Mouse (Mus musculus) lung, postnatal 10 days (tissue): ENCODE data around the gene Chil1.

ENCODE experiments used
- DNase-seq: peaks from one replicate; pipeline ENCODE4 v3.0.0; 2021

Gene Chil1

GRCm38 (mm10) chr1:134173081-134173480 lies 8.9 kb upstream of the Chil1 start:
- DNase-seq = no peak

GRCm38 (mm10) chr1:134177976-134178375 lies 4.0 kb upstream of the Chil1 start:
- no peak for DNase-seq

- no peak for DNase-seq
Measured at GRCm38 (mm10) chr1:134184089-134184488, 2.1 kb downstream of the Chil1 start.

GRCm38 (mm10) chr1:134188217-134188616 lies 6.2 kb downstream of the Chil1 start:
- no peak for DNase-seq

- peak; percentile 71 for DNase-seq
Measured at GRCm38 (mm10) chr1:134188989-134189729, 7.2 kb downstream of the Chil1 start.

- no peak for DNase-seq
Measured at GRCm38 (mm10) chr1:134191192-134191591, 9.2 kb downstream of the Chil1 start.

GRCm38 (mm10) chr1:134192024-134192423 lies 10.0 kb downstream of the Chil1 start:
- no peak for DNase-seq

GRCm38 (mm10) chr1:134193126-134193525 lies 11.2 kb downstream of the Chil1 start, which contains the start of gene Mybph:
TSS of gene Mybph (plus strand) at chr1:134193448.
- DNase-seq = no peak

- DNase-seq = no peak
Measured at GRCm38 (mm10) chr1:134193674-134194197, 11.8 kb downstream of the Chil1 start.

GRCm38 (mm10) chr1:134194298-134195022 lies 12.5 kb downstream of the Chil1 start:
- no peak for DNase-seq

- DNase-seq = no peak
Measured at GRCm38 (mm10) chr1:134195117-134195516, 13.1 kb downstream of the Chil1 start.

- DNase-seq = peak; percentile 25
Measured at GRCm38 (mm10) chr1:134195571-134195970, 13.6 kb downstream of the Chil1 start.

GRCm38 (mm10) chr1:134195979-134196378 lies 14.0 kb downstream of the Chil1 start:
- DNase-seq = peak; percentile 51

- peak; percentile 82 for DNase-seq
Measured at GRCm38 (mm10) chr1:134196386-134196785, 14.4 kb downstream of the Chil1 start.

GRCm38 (mm10) chr1:134197325-134197982 lies 15.5 kb downstream of the Chil1 start:
- DNase-seq = no peak

GRCm38 (mm10) chr1:134198197-134198995 lies 16.4 kb downstream of the Chil1 start:
- DNase-seq = no peak

GRCm38 (mm10) chr1:134200481-134200880 lies 18.5 kb downstream of the Chil1 start:
- no peak for DNase-seq

GRCm38 (mm10) chr1:134200998-134201686 lies 19.2 kb downstream of the Chil1 start:
- DNase-seq = no peak

GRCm38 (mm10) chr1:134201751-134202420 lies 19.9 kb downstream of the Chil1 start:
- DNase-seq = peak; percentile 82

GRCm38 (mm10) chr1:134204230-134204629 lies 22.3 kb downstream of the Chil1 start:
- no peak for DNase-seq

GRCm38 (mm10) chr1:134205296-134206018 lies 23.5 kb downstream of the Chil1 start:
- no peak for DNase-seq
